Mouse (Mus musculus): ENCODE data around the gene Pole.

Gene Pole

DNA sequence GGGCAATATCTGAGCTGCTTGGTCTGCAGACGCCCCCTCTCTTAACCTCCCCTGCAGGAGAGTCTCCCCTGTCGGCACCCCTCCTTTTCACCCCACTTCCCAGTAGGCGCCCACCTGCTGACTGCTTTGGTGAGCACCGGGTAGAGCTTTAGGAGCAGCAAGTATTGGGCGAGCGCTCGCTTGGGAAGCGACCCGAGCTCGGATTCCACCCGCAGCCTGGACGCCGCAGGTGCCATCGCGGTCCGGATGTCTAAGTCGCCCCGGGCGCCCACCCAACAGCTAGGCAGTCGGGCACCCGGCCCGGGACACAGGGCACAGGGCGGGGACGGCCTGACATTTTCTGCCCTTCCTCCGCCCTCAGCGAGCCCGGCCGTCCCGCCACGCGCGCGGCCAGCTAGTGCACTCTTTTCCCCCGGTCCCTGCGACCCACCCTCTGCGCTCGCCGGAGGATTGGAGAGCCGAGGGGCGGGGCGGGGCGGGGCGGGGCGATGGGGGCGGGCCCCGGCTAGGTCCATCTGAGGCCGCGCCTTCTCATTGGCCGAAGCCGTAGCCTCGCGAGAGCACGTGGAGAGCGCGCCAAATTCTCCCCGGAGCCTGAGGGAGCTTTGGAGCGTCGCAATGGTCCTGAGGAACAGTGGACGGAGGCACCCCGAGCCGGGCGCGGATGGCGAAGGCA is at the start of gene Pole, which contains the start of gene Pxmp2:
TSS of gene Pole (plus strand) at position 537 of the 676 bp plus-strand sequence.
TSS of gene Pxmp2 (minus strand) at position 417 of the 676 bp plus-strand sequence.
- peak; percentile 97 for DNase-seq

DNA sequence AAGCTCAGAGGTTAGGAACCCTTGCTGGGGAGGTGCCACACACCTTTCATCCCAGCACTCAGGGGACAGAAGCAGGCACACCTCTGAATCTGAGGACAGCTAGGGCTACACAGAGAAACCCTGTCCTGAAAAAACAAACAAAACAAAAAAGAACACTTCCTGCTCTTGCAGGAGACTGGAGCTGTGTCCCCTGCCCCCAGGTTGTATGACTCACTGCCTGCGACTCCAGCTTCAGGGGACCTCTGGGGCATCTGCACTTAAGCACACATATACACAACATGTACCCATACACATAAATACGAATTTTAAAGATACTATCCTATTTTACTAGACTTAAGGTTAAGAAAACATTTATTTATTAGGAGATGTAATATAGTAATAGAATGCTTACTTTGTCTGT is 42.0 kb upstream of the Pole start:
- DNase-seq, result no peak

- DNase-seq, result no peak
Measured at GRCm38 (mm10) chr5:110266941-110267340, 19.2 kb upstream of the Pole start.

DNA sequence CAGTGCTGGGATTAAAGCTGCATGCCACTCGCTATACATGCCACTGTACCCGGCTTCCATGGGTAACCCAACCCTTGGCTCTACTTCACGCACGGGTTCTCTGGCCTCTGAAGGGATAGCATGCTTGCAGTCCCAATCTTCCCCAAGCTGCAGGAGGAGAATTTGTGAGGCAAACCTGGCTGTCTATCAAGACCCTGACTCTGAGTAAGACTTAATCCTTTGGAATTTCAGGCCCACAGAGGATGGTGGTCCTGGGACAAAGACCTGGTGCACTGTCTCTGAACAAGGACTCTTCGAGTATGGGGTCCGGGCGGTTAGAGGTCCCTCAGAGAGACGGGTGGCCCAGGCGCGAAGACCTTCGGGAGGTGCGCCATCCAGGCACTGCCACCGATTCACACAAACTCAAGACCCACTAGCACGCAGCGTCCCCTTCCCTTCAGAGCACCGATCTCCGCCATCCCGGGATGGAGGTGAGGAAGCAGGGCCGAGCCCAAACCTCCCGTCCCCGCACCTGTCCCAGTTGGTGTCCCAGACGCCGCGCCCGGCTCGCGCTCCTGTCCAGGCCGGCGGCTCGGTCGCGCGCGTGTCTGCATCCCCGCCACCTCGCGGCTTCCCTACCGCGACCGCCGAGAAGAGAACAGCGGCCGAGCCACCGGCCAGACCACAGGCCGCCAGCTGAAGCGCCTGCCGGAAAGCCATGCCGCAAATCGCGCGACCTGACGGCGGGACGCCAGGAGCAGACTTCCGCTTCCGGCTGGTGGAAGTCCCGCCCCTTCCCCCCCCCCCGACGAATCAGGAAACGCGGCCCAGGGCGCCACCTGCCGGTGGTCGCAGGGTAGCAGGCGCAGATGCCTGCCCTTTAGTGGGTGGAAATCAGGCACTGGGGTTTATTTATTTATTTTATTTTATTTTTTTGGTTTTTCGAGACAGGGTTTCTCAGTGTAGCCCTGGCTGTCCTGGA is 16.7 kb upstream of the Pole start, which contains the start of gene Pgam5:
TSS of gene Pgam5 (minus strand) at position 773 of the 961 bp plus-strand sequence.
- peak; percentile 94 for DNase-seq

DNA sequence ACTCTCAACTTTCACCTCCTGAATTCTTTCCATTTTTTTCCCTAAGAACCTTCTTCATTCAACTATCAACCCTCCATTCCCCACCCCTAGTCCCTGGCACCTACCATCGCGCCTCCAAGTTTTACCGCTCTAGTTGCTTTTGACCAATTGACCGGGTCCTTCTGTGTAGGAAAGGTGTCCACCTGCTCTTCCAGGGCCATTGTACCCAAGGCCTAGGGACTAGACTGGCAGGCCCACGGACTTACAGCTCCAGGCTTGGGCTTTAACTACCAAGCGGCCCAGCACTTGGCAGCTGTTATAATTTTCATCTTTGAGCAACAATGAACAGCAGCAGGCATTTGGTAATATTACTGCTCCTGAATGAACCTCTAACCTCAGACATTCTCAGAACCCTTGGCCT is 15.9 kb upstream of the Pole start:
- DNase-seq, result peak; percentile 0

- no peak for DNase-seq
Measured at GRCm38 (mm10) chr5:110274147-110274546, 12.0 kb upstream of the Pole start.

DNA sequence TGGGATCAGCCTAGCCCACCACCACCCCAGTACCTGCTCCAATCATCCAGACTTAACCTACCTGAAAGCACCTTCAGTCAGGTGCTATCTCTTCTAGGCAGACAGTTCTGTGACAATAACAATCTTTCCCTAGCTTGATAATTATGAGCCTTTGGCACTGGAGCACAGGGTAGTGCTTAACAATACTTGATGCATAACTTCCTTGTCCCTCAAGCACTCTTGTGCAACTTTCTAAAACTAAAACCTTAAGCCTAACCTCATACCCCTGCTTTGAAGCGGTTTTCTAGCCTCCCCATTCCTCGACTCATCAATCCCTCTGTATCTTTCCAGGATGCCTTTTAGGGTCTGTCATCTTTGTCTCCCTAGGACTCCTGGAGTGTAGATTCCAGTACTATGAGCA is 11.3 kb upstream of the Pole start:
- no peak for DNase-seq

DNA sequence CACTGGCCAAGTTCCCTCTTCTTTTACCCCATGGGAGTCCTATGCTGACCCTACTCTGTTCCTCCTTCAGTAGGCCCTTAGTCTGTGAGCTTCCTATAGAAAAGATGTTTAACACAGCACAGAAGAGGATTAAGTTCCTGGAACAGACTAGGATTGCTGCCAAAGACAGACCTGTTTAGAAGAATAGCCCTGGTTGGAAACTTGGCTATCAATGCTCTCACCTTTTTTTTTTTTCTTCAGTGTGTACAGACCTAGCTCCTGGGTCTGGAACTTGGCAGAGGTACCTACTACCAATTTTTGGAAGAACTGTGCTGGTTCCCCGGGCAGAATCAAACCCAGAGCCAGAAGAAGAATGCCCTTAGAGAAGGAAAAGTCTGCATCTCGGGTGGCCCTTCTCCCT is 9.7 kb upstream of the Pole start:
- no peak for DNase-seq

DNA sequence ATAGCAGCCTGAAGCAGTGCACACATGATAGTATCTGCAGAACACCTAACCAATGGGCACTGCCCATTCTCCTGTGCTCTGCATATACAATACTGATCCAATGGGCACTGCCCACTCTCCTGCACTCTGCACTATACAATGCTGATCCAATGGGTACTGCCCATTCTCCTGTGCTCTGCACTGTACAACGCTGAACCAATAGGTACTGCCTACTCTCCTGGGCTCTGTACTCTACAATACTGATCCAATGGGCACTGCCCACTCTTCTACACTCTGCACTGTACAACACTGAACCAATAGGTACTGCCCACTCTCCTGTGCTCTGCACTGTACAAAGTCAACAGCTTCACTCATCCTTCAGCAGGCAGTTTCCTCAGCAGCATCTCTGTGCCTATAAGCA is 9.2 kb upstream of the Pole start:
- DNase-seq, result no peak

DNA sequence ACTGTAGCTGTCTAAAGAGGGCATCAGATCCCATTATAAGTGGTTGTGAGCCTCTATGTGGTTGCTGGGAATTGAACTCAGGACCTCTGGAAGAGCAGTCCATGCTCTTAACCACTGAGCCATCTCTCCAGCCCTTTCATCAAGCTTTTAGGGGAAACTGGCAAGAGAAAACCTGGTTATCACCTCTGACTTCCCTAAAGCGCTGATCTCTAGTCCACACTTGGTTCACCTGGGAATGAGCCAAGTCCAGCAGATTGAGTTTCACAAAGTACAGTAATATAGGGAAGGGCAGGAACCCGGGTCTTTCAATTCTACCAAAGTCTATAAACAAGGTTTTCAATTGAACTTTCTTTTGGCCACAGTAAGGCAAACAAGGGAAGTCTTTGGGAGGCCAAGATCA is 4.1 kb upstream of the Pole start:
- no peak for DNase-seq

GRCm38 (mm10) chr5:110284536-110284935 is 1.6 kb upstream of the Pole start:
- peak; percentile 72 for DNase-seq

DNA sequence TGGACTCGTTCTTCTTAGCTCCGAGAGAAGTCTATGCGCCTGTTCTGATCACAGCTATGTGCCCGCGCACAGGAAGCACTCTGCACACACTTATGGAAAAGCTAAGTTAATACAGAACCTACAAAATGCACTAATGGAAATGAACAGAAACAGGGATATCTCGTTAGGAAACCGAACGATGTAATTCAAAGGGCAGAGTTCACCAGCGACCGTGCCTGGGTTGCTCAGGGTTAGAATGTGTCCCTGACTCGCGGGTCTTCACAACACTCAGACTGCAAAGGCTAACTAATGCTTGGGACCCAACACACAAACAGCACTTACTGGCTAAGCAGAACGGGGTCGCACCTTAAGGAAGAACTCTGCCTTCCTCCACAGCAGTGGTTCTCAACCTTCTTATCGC is 950 bp upstream of the Pole start:
- peak; percentile 5 for DNase-seq

GRCm38 (mm10) chr5:110286446-110287083 is 459 bp downstream of the Pole start:
- DNase-seq, result no peak

- DNase-seq, result peak; percentile 2
Measured at GRCm38 (mm10) chr5:110287084-110287475, 974 bp downstream of the Pole start.

GRCm38 (mm10) chr5:110291649-110292048 is 5.5 kb downstream of the Pole start:
- DNase-seq, result no peak

DNA sequence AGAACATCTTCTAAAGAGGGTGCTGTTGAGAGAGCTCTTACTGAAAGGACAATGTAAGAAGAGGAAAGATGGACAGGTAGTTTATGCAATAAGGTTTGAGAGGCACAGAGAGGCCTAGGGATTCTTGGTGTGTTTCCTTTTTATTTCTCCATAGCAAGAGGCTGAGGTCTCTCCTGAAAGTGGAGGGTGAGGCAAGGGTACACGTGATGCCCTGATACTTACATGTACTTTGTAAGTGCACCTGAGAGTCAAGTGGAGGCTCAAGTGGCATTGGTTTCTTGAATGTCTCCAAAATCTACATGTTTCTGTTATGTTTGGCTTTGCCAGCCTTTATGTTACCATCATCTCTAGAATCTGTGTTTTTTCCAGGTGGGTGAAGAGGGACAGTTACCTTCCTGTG is 10.5 kb downstream of the Pole start:
- DNase-seq, result no peak

- DNase-seq, result no peak
Measured at GRCm38 (mm10) chr5:110300591-110300990, 14.5 kb downstream of the Pole start.

DNA sequence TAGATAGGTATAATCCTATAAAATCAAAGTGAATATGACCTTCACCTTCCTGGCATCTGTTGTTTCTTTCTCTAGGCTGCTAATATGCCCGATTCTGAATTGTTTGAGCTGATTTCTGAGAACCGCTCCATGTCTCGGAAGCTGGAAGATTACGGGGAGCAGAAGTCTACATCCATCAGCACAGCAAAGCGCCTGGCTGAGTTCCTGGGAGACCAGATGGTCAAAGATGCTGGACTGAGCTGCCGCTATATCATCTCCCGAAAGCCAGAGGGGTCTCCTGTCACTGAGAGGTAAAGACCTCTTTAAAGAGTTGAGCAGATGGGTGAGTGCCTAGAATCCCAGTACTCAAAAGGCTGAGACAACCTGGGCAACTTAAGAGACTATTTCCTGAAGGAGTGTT is 22.8 kb downstream of the Pole start:
- DNase-seq, result no peak

DNA sequence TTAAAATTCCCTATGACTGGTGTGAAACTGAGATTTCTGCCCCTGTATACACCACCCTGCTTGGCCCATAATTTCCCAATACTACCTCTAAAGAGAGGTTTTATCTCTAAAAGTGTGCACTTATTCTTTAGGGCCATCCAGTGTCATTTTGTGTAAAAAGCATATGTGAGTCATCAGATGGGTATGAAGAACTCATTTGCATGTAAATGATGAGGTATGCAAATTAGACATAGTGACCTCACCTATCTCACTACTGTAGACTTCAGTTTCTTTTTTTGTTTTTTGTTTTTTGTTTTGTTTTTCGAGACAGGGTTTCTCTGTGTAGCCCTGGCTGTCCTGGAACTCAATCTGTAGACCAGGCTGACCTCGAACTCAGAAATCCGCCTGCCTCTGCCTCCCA is 27.0 kb downstream of the Pole start:
- no peak for DNase-seq

- no peak for DNase-seq
Measured at GRCm38 (mm10) chr5:110330508-110330907, 44.4 kb downstream of the Pole start.

GRCm38 (mm10) chr5:110338792-110339191 is 52.7 kb downstream of the Pole start:
- no peak for DNase-seq

GRCm38 (mm10) chr5:110342648-110343284 is 56.7 kb downstream of the Pole start, which contains the start of gene P2rx2:
TSS of gene P2rx2 (minus strand) at chr5:110343212.
- DNase-seq, result peak; percentile 66

GRCm38 (mm10) chr5:110344524-110344923 is 58.4 kb downstream of the Pole start, which contains the start of gene Lrcol1:
TSS of gene Lrcol1 (plus strand) at chr5:110344730.
- DNase-seq, result no peak

Data from embryo, embryonic 11 days (tissue).